Mouse (Mus musculus): Measurements from ENCODE around the gene Kcnt1. TPM values are rescaled to one million over a fixed set of nuclear protein-coding genes. Genes with fewer than 3 reads are reported as not detected.

The Kcnt1 gene
- total RNA-seq, 1 experiment from 2014 or later = 5.2 TPM

Other genes starting within 250 kb of the Kcnt1 start
- gene Ccdc183, start 246.1 kb upstream of the Kcnt1 start, total RNA-seq (2021) = not detected in 2 replicates
- 28.8 and 36.9 TPM in 2 replicates for gene Tmem141, start 241.7 kb upstream of the Kcnt1 start, total RNA-seq (2021)
- gene Fcna, start 235.7 kb upstream of the Kcnt1 start, total RNA-seq (2021) = 2.6 and 2.7 TPM in 2 replicates
- not detected in 2 replicates for gene Lcn8, start 210.6 kb upstream of the Kcnt1 start, total RNA-seq (2021)
- gene Lcn5, start 205.8 kb upstream of the Kcnt1 start, total RNA-seq (2021) = not detected in 2 replicates
- gene Lcn6, start 186.9 kb upstream of the Kcnt1 start, total RNA-seq (2021) = not detected in 2 replicates
- gene Lcn10, start 181.0 kb upstream of the Kcnt1 start, total RNA-seq (2021) = not detected in 2 replicates
- 0.61 TPM in 1 of 2 replicates, not detected in the other for gene Obp2a, start 163.7 kb upstream of the Kcnt1 start, total RNA-seq (2021)
- gene Bmyc, start 157.0 kb upstream of the Kcnt1 start, total RNA-seq (2021) = 45.0 and 47.9 TPM in 2 replicates
- gene Obp2b, start 126.7 kb upstream of the Kcnt1 start, total RNA-seq (2021) = not detected in 2 replicates
- not detected in 2 replicates for gene Lcn3, start 98.2 kb upstream of the Kcnt1 start, total RNA-seq (2021)
- not detected in 2 replicates for gene Lcn11, start 86.7 kb upstream of the Kcnt1 start, total RNA-seq (2021)
- gene Gm13539, start 81.5 kb upstream of the Kcnt1 start, total RNA-seq (2021) = not detected in 2 replicates
- gene Glt6d1, start 47.9 kb upstream of the Kcnt1 start, total RNA-seq (2021) = not detected in 2 replicates
- not detected in 2 replicates for gene Lcn9, start 40.6 kb upstream of the Kcnt1 start, total RNA-seq (2021)
- not detected in 2 replicates for gene Sohlh1, start 16.5 kb upstream of the Kcnt1 start, total RNA-seq (2021)
- gene Camsap1, start 119.5 kb downstream of the Kcnt1 start, total RNA-seq (2021) = 30.2 and 37.1 TPM in 2 replicates
- gene Ubac1, start 158.0 kb downstream of the Kcnt1 start, total RNA-seq (2021) = 36.5 and 40.0 TPM in 2 replicates